Mouse (Mus musculus) midbrain, embryonic 16.5 days (tissue): ENCODE measurements at regions not wholly inside any gene's neighbourhood (a gene's known extent, or its start where the extent isn't known, plus 50 kb on each side); places are given as distances from the start of the nearest gene placed in this dataset.

Experiments used
- ATAC-seq: fragments of 200-750 bp; cut with Nextera tagmentation; 2 replicates; pipeline ENCODE4 v1.8.0; 2017; ENCODE audit warnings: moderate TSS enrichment
- H3K27ac ChIP-seq: fragments of 300-500 bp; sonication (generic); 2 replicates; pipeline ENCODE4 v1.5.1; 2014; ENCODE audit warnings: mild to moderate bottlenecking, low read length, mixed read lengths
- H3K27me3 ChIP-seq: fragments of 300-500 bp; sonication (generic); 2 replicates; pipeline ENCODE4 v1.6.1; 2014; ENCODE audit warnings: low read depth, low read length, mixed read lengths; ENCODE audit not compliant: control insufficient read depth, insufficient read depth
- H3K36me3 ChIP-seq: fragments of 300-500 bp; sonication (generic); 2 replicates; pipeline ENCODE4 v1.6.1; 2014; ENCODE audit warnings: mild to moderate bottlenecking, low read length, moderate library complexity, mixed read lengths; ENCODE audit not compliant: control insufficient read depth, insufficient read depth
- H3K4me1 ChIP-seq: fragments of 300-500 bp; sonication (generic); 2 replicates; pipeline ENCODE4 v1.6.1; 2014; ENCODE audit warnings: mild to moderate bottlenecking, low read length, mixed read lengths; ENCODE audit not compliant: control insufficient read depth, insufficient read depth
- H3K4me2 ChIP-seq: fragments of 300-500 bp; sonication (generic); 2 replicates; pipeline ENCODE4 v1.6.1; 2014; ENCODE audit warnings: mild to moderate bottlenecking, low read length, mixed read lengths
- H3K4me3 ChIP-seq: fragments of 300-500 bp; sonication (generic); 2 replicates; pipeline ENCODE4 v1.5.1; 2014; ENCODE audit warnings: low read depth, mild to moderate bottlenecking, low read length, moderate library complexity, mixed read lengths
- H3K9ac ChIP-seq: fragments of 300-500 bp; sonication (generic); 2 replicates; pipeline ENCODE4 v1.6.1; 2014; ENCODE audit warnings: low read depth, low read length, mixed read lengths
- H3K9me3 ChIP-seq: fragments of 300-500 bp; sonication (generic); replicated peaks from 2 replicates; pipeline ENCODE4 v1.6.1; 2014; ENCODE audit warnings: mild to moderate bottlenecking, low read length, mixed read lengths; ENCODE audit not compliant: control insufficient read depth, poor library complexity, severe bottlenecking
- WGBS: fragments of 180-500 bp; shearing (Covaris S2); extraction: QIAGEN DNeasy Blood & Tissue Kit; methylation state at CpG from one replicate; pipeline ENCODE4 v1.1.7; 2014; 5-methylcytosine and 5-hydroxymethylcytosine counted together

GRCm38 (mm10) chr11:45103498-45104336 is 486.6 kb downstream of the Ebf1 start:
- H3K36me3 ChIP-seq, result no peaks in the 10 kb centered on the region
- no peak overlapping the region for H3K27ac ChIP-seq
- H3K9me3 ChIP-seq, result no peaks in the 10 kb centered on the region
- no peak overlapping the region for H3K9ac ChIP-seq
- H3K4me2 ChIP-seq, result no peak overlapping the region
- H3K4me3 ChIP-seq, result no peak overlapping the region
- H3K4me1 ChIP-seq, result no peaks in the 10 kb centered on the region
- 30% methylated on average over 12 of the region's 12 CpGs for WGBS
- no peaks in the 10 kb centered on the region for H3K27me3 ChIP-seq
- peak; percentile 64 for ATAC-seq

- Histone ChIP-seq H3K36me3 (no peaks in the 10 kb centered on the region), H3K9ac (no peak overlapping the region), H3K9me3 (no peaks in the 10 kb centered on the region), H3K4me2 (no peak overlapping the region), H3K27ac (no peak overlapping the region), H3K4me1 (no peaks in the 10 kb centered on the region), H3K27me3 (no peaks in the 10 kb centered on the region), H3K4me3 (no peak overlapping the region)
- ATAC-seq, result no peak
- 79% methylated on average over 1 of the region's 1 CpGs for WGBS
Measured at GRCm38 (mm10) chr11:45116702-45117101, 499.6 kb downstream of the Ebf1 start.

- Histone ChIP-seq H3K4me2 (no peak overlapping the region), H3K4me1 (no peaks in the 10 kb centered on the region), H3K27ac (no peak overlapping the region), H3K36me3 (no peaks in the 10 kb centered on the region), H3K27me3 (no peaks in the 10 kb centered on the region), H3K9me3 (no peaks in the 10 kb centered on the region), H3K4me3 (no peak overlapping the region), H3K9ac (no peak overlapping the region)
- WGBS, result 64% methylated on average over 2 of the region's 2 CpGs
- no peak for ATAC-seq
Measured at GRCm38 (mm10) chr11:45123276-45123675, 506.2 kb downstream of the Ebf1 start.

GRCm38 (mm10) chr11:45136781-45137180 is 519.7 kb downstream of the Ebf1 start:
- Histone ChIP-seq H3K9ac (no peak overlapping the region), H3K4me1 (no peaks in the 10 kb centered on the region), H3K27ac (no peak overlapping the region), H3K4me3 (no peak overlapping the region), H3K36me3 (no peaks in the 10 kb centered on the region), H3K27me3 (no peaks in the 10 kb centered on the region), H3K4me2 (no peak overlapping the region), H3K9me3 (no peaks in the 10 kb centered on the region)
- no peak for ATAC-seq
- 70% methylated on average over 2 of the region's 2 CpGs for WGBS

GRCm38 (mm10) chr11:45138351-45138975 is 521.3 kb downstream of the Ebf1 start:
- Histone ChIP-seq H3K4me3 (no peak overlapping the region), H3K4me1 (no peaks in the 10 kb centered on the region), H3K27me3 (no peaks in the 10 kb centered on the region), H3K36me3 (no peaks in the 10 kb centered on the region), H3K9me3 (no peaks in the 10 kb centered on the region), H3K9ac (no peak overlapping the region), H3K4me2 (no peak overlapping the region), H3K27ac (no peak overlapping the region)
- ATAC-seq, result no peak
- 85% methylated on average over 4 of the region's 4 CpGs for WGBS

GRCm38 (mm10) chr11:45140490-45140889 is 523.4 kb downstream of the Ebf1 start:
- WGBS, result 89% methylated on average over 1 of the region's 1 CpGs
- H3K9me3 ChIP-seq, result no peaks in the 10 kb centered on the region
- no peak overlapping the region for H3K9ac ChIP-seq
- no peak overlapping the region for H3K4me3 ChIP-seq
- H3K4me2 ChIP-seq, result no peak overlapping the region
- no peaks in the 10 kb centered on the region for H3K36me3 ChIP-seq
- no peaks in the 10 kb centered on the region for H3K27me3 ChIP-seq
- no peaks in the 10 kb centered on the region for H3K4me1 ChIP-seq
- no peak overlapping the region for H3K27ac ChIP-seq
- no peak for ATAC-seq

GRCm38 (mm10) chr11:45154070-45154469 is 537.0 kb downstream of the Ebf1 start:
- H3K27me3 ChIP-seq, result no peaks in the 10 kb centered on the region
- no peaks in the 10 kb centered on the region for H3K4me1 ChIP-seq
- H3K9me3 ChIP-seq, result no peaks in the 10 kb centered on the region
- no peak overlapping the region for H3K4me2 ChIP-seq
- 83% methylated on average over 6 of the region's 6 CpGs for WGBS
- H3K4me3 ChIP-seq, result no peak overlapping the region
- no peaks in the 10 kb centered on the region for H3K36me3 ChIP-seq
- ATAC-seq, result no peak
- H3K27ac ChIP-seq, result no peak overlapping the region
- H3K9ac ChIP-seq, result no peak overlapping the region

- no peak overlapping the region for H3K9ac ChIP-seq
- H3K36me3 ChIP-seq, result no peaks in the 10 kb centered on the region
- no peaks in the 10 kb centered on the region for H3K27me3 ChIP-seq
- no peak overlapping the region for H3K4me3 ChIP-seq
- 48% methylated on average over 8 of the region's 8 CpGs for WGBS
- H3K4me1 ChIP-seq, result no peaks in the 10 kb centered on the region
- ATAC-seq, result no peak
- H3K27ac ChIP-seq, result no peak overlapping the region
- no peaks in the 10 kb centered on the region for H3K9me3 ChIP-seq
- H3K4me2 ChIP-seq, result no peak overlapping the region
Measured at GRCm38 (mm10) chr11:45154497-45154896, 537.4 kb downstream of the Ebf1 start.

- Histone ChIP-seq H3K36me3 (no peaks in the 10 kb centered on the region), H3K4me1 (no peaks in the 10 kb centered on the region), H3K27me3 (no peaks in the 10 kb centered on the region), H3K27ac (no peak overlapping the region), H3K4me3 (no peak overlapping the region), H3K9me3 (no peaks in the 10 kb centered on the region), H3K4me2 (no peak overlapping the region), H3K9ac (no peak overlapping the region)
- 63% methylated on average over 1 of the region's 1 CpGs for WGBS
- no peak for ATAC-seq
Measured at GRCm38 (mm10) chr11:45155782-45156181, 538.7 kb downstream of the Ebf1 start.
